Mouse (Mus musculus) heart, adult 18-20 months (tissue): ENCODE data around the gene Gm5741. TPM values are rescaled to one million over a fixed set of nuclear protein-coding genes. Genes with fewer than 3 reads are reported as not detected.

Experiments used
- DNase-seq, 2 experiments: peaks; one replicate each; pipeline ENCODE4 v3.0.0; 2021 to 2022; ENCODE audit warnings: mixed read lengths in 1 of 2
- total RNA-seq, 2 experiments: library from RNA; stranded (reverse); gene quantifications; 2 replicates each; pipeline ENCODE4 v1.2.3; 2021

Gm5741 gene
- total RNA-seq, 2 experiments from 2014 or later, result not detected

GRCm38 (mm10) chr8:85073041-85073612 lies 5.3 kb upstream of the Gm5741 start:
- no peak for DNase-seq

- no peak for DNase-seq
Measured at GRCm38 (mm10) chr8:85072364-85072929, 4.7 kb upstream of the Gm5741 start.

- DNase-seq, result peak; percentile 94
Measured at GRCm38 (mm10) chr8:85071514-85072281, 3.9 kb upstream of the Gm5741 start, which contains the start of gene Dhps. TSS of gene Dhps (plus strand) at chr8:85071757.

- no peak for DNase-seq
Measured at GRCm38 (mm10) chr8:85071041-85071440, 3.3 kb upstream of the Gm5741 start.

- DNase-seq, result no peak
Measured at GRCm38 (mm10) chr8:85067155-85067554, 627 bp downstream of the Gm5741 start.

- no peak for DNase-seq
Measured at GRCm38 (mm10) chr8:85065213-85065612, 2.6 kb downstream of the Gm5741 start.

GRCm38 (mm10) chr8:85062603-85063002 lies 5.2 kb downstream of the Gm5741 start:
- DNase-seq, result no peak

- DNase-seq, result peak; percentile 91 to 95
Measured at GRCm38 (mm10) chr8:85059879-85060616, 7.7 kb downstream of the Gm5741 start, which contains the start of gene Fbxw9. TSS of gene Fbxw9 (plus strand) at chr8:85060055.

GRCm38 (mm10) chr8:85057367-85057766 lies 10.4 kb downstream of the Gm5741 start:
- DNase-seq, result no peak

GRCm38 (mm10) chr8:85043619-85044018 lies 24.2 kb downstream of the Gm5741 start:
- DNase-seq, result no peak

- DNase-seq, result peak; percentile 50 to 64
Measured at GRCm38 (mm10) chr8:85037681-85038531, 29.9 kb downstream of the Gm5741 start.

- no peak for DNase-seq
Measured at GRCm38 (mm10) chr8:85037366-85037680, 30.5 kb downstream of the Gm5741 start.

- DNase-seq, result peak; percentile 94 to 96
Measured at GRCm38 (mm10) chr8:85036718-85037365, 30.9 kb downstream of the Gm5741 start, which contains the start of gene Tnpo2. TSS of gene Tnpo2 (plus strand) at chr8:85036915.

GRCm38 (mm10) chr8:85036381-85036717 lies 31.4 kb downstream of the Gm5741 start:
- no peak for DNase-seq

- peak in 1 of 2 experiments; percentile 57 for DNase-seq
Measured at GRCm38 (mm10) chr8:85035728-85036310, 32.0 kb downstream of the Gm5741 start.

- peak in 1 of 2 experiments; percentile 26 for DNase-seq
Measured at GRCm38 (mm10) chr8:85035165-85035727, 32.5 kb downstream of the Gm5741 start.

GRCm38 (mm10) chr8:85034764-85035163 lies 33.0 kb downstream of the Gm5741 start:
- DNase-seq, result peak; percentile 76 to 78

GRCm38 (mm10) chr8:85033867-85034266 lies 33.9 kb downstream of the Gm5741 start:
- no peak for DNase-seq

- peak; percentile 27 to 44 for DNase-seq
Measured at GRCm38 (mm10) chr8:85032622-85033311, 35.0 kb downstream of the Gm5741 start.

- peak; percentile 10 to 21 for DNase-seq
Measured at GRCm38 (mm10) chr8:85029271-85029670, 38.5 kb downstream of the Gm5741 start.
